Mouse (Mus musculus) A20 (cell line): Measurements from ENCODE around the gene Hist1h2be.

Experiments
- DNase-seq: peaks from one replicate; pipeline ENCODE4 v3.0.0-alpha.2; 2011; ENCODE audit warnings: low read depth, low spot score

Gene Hist1h2be

GRCm38 (mm10) chr13:23620733-23621531 lies at the start of gene Hist1h2be:
TSS of gene Hist1h2be (minus strand) at chr13:23621124.
- DNase-seq: peak; percentile 91

- DNase-seq: no peak
Observed at GRCm38 (mm10) chr13:23662536-23662935, 41.6 kb upstream of the Hist1h2be start.

- no peak for DNase-seq
Observed at GRCm38 (mm10) chr13:23659636-23660366, 38.9 kb upstream of the Hist1h2be start.

GRCm38 (mm10) chr13:23630653-23631052 lies 9.7 kb upstream of the Hist1h2be start:
- peak; percentile 46 for DNase-seq

- DNase-seq: no peak
Observed at GRCm38 (mm10) chr13:23622861-23623450, 2.0 kb upstream of the Hist1h2be start.

- DNase-seq: peak; percentile 95
Observed at GRCm38 (mm10) chr13:23622175-23622671, 1.3 kb upstream of the Hist1h2be start, which contains the start of gene Hist1h1e. TSS of gene Hist1h1e (minus strand) at chr13:23622558.

GRCm38 (mm10) chr13:23621532-23622174 lies 729 bp upstream of the Hist1h2be start:
- peak; percentile 88 for DNase-seq

GRCm38 (mm10) chr13:23620056-23620732 lies 730 bp downstream of the Hist1h2be start:
- peak; percentile 16 for DNase-seq

GRCm38 (mm10) chr13:23611638-23612037 lies 9.3 kb downstream of the Hist1h2be start:
- no peak for DNase-seq

GRCm38 (mm10) chr13:23610393-23610792 lies 10.5 kb downstream of the Hist1h2be start:
- no peak for DNase-seq

- DNase-seq: no peak
Observed at GRCm38 (mm10) chr13:23609844-23610243, 11.1 kb downstream of the Hist1h2be start.

GRCm38 (mm10) chr13:23609209-23609608 lies 11.7 kb downstream of the Hist1h2be start:
- no peak for DNase-seq

GRCm38 (mm10) chr13:23605052-23605451 lies 15.9 kb downstream of the Hist1h2be start:
- DNase-seq: no peak

GRCm38 (mm10) chr13:23604452-23604851 lies 16.5 kb downstream of the Hist1h2be start:
- no peak for DNase-seq

- no peak for DNase-seq
Observed at GRCm38 (mm10) chr13:23603182-23603699, 17.7 kb downstream of the Hist1h2be start.

- peak; percentile 82 for DNase-seq
Observed at GRCm38 (mm10) chr13:23597957-23598356, 23.0 kb downstream of the Hist1h2be start.

GRCm38 (mm10) chr13:23595622-23596372 lies 25.1 kb downstream of the Hist1h2be start:
- no peak for DNase-seq

- DNase-seq: no peak
Observed at GRCm38 (mm10) chr13:23595185-23595584, 25.7 kb downstream of the Hist1h2be start.

GRCm38 (mm10) chr13:23593051-23593770 lies 27.7 kb downstream of the Hist1h2be start:
- no peak for DNase-seq
